Mouse (Mus musculus): Measurements from ENCODE around the gene Fam222b.

GRCm38 (mm10) chr11:78168541-78169468, 74.3 kb downstream of the Fam222b start:
- no peak for TF ChIP-seq CTCF (IDR thresholded peaks at IDR 0.05; ENCODE audit: borderline replicate concordance, extremely low read depth, insufficient read depth, insufficient read length)
- no peak for TF ChIP-seq POLR2A (IDR thresholded peaks at IDR 0.05; ENCODE audit: borderline replicate concordance, extremely low read depth, insufficient read depth, insufficient read length, poor library complexity, severe bottlenecking)
